Mouse (Mus musculus) megakaryocyte, embryonic 14.5 days (primary cell): ENCODE measurements around the gene Ell2. TPM values are rescaled to one million over a fixed set of nuclear protein-coding genes. Genes with fewer than 3 reads are reported as not detected.

Source experiments
- H3K27me3 ChIP-seq: replicated peaks from 2 replicates; pipeline ENCODE3; 2012; ENCODE audit warnings: inconsistent platforms
- H3K36me3 ChIP-seq: replicated peaks from 2 replicates; pipeline ENCODE3; 2012; ENCODE audit warnings: low read length, inconsistent platforms, mixed read lengths
- H3K4me1 ChIP-seq: 2 replicates; pipeline ENCODE4 v1.6.1; 2012; ENCODE audit warnings: inconsistent platforms
- H3K4me3 ChIP-seq: replicated peaks from 2 replicates; pipeline ENCODE3; 2012; ENCODE audit warnings: moderate library complexity, mild to moderate bottlenecking, inconsistent platforms
- H3K9me3 ChIP-seq: 2 replicates; pipeline ENCODE4 v1.6.1; 2012; ENCODE audit warnings: inconsistent platforms
- FLI1 ChIP-seq: IDR thresholded peaks from 2 replicates; pipeline ENCODE4 v1.6.1; 2012; ENCODE audit warnings: low read length, inconsistent platforms, mixed read lengths
- GATA1 ChIP-seq: IDR thresholded peaks from 3 replicates; pipeline ENCODE4 v1.6.1; 2012; ENCODE audit warnings: mixed read lengths, low read length, inconsistent platforms, borderline replicate concordance
- polyA plus RNA-seq: library from polyadenylated mRNA; stranded (reverse); fragments of >175 nt; gene quantifications from 2 replicates; pipeline ENCODE4 v1.2.3, GENCODE M21; 2012; ENCODE audit warnings: low replicate concordance; ENCODE audit not compliant: insufficient read depth

Gene Ell2
- polyA plus RNA-seq, 1 experiment, result 14.0 TPM

GRCm38 (mm10) chr13:75741736-75742729 is 35.5 kb downstream of the Ell2 start:
- no peaks in the 10 kb centered on the region for H3K9me3 ChIP-seq
- H3K36me3 ChIP-seq, result peaks cover 20% of the 10 kb centered on the region
- peaks cover 78% of the 10 kb centered on the region for H3K4me1 ChIP-seq
- no peak overlapping the region for H3K4me3 ChIP-seq
- TF ChIP-seq FLI1, result no peak
- TF ChIP-seq GATA1, result no peak
- H3K27me3 ChIP-seq, result no peaks in the 10 kb centered on the region

GRCm38 (mm10) chr13:75742970-75743369 is 36.4 kb downstream of the Ell2 start:
- H3K4me1 ChIP-seq, result peaks cover 74% of the 10 kb centered on the region
- H3K9me3 ChIP-seq, result no peaks in the 10 kb centered on the region
- no peaks in the 10 kb centered on the region for H3K27me3 ChIP-seq
- TF ChIP-seq FLI1, result no peak
- TF ChIP-seq GATA1, result no peak
- no peak overlapping the region for H3K4me3 ChIP-seq
- peaks cover 26% of the 10 kb centered on the region for H3K36me3 ChIP-seq

- H3K4me3 ChIP-seq, result no peak overlapping the region
- TF ChIP-seq GATA1 (no peak), FLI1 (no peak)
- H3K4me1 ChIP-seq, result peaks cover 73% of the 10 kb centered on the region
- H3K27me3 ChIP-seq, result no peaks in the 10 kb centered on the region
- no peaks in the 10 kb centered on the region for H3K9me3 ChIP-seq
- H3K36me3 ChIP-seq, result peaks cover 36% of the 10 kb centered on the region
Observed at GRCm38 (mm10) chr13:75744065-75744464, 37.5 kb downstream of the Ell2 start.

GRCm38 (mm10) chr13:75745328-75745727 is 38.8 kb downstream of the Ell2 start:
- Histone ChIP-seq H3K4me3 (no peak overlapping the region), H3K9me3 (no peaks in the 10 kb centered on the region), H3K27me3 (no peaks in the 10 kb centered on the region), H3K36me3 (peaks cover 46% of the 10 kb centered on the region), H3K4me1 (peaks cover 69% of the 10 kb centered on the region)
- TF ChIP-seq GATA1, result no peak
- TF ChIP-seq FLI1, result no peak

- H3K36me3 ChIP-seq, result peaks cover 59% of the 10 kb centered on the region
- no peaks in the 10 kb centered on the region for H3K9me3 ChIP-seq
- peaks cover 55% of the 10 kb centered on the region for H3K4me1 ChIP-seq
- no peaks in the 10 kb centered on the region for H3K27me3 ChIP-seq
- TF ChIP-seq FLI1, result no peak
- TF ChIP-seq GATA1, result no peak
- no peak overlapping the region for H3K4me3 ChIP-seq
Observed at GRCm38 (mm10) chr13:75747265-75747664, 40.7 kb downstream of the Ell2 start.

- Histone ChIP-seq H3K27me3 (no peaks in the 10 kb centered on the region), H3K36me3 (peaks cover 64% of the 10 kb centered on the region), H3K4me1 (peaks cover 51% of the 10 kb centered on the region)
Observed at GRCm38 (mm10) chr13:75748685-75749084, 42.1 kb downstream of the Ell2 start.

GRCm38 (mm10) chr13:75750785-75751184 is 44.2 kb downstream of the Ell2 start:
- TF ChIP-seq GATA1 (no peak), FLI1 (no peak)
- H3K4me1 ChIP-seq, result peaks cover 56% of the 10 kb centered on the region
- no peaks in the 10 kb centered on the region for H3K9me3 ChIP-seq
- peaks cover 77% of the 10 kb centered on the region for H3K36me3 ChIP-seq
- H3K4me3 ChIP-seq, result no peak overlapping the region
- no peaks in the 10 kb centered on the region for H3K27me3 ChIP-seq

More at GRCm38 (mm10) chr13:75748685-75749084, 42.1 kb downstream of the Ell2 start:
- TF ChIP-seq GATA1 (no peak), FLI1 (no peak)
- H3K4me3 ChIP-seq, result no peak overlapping the region
- no peaks in the 10 kb centered on the region for H3K9me3 ChIP-seq

GRCm38 (mm10) chr13:75752216-75752938 is 45.8 kb downstream of the Ell2 start:
- Histone ChIP-seq H3K9me3 (no peaks in the 10 kb centered on the region), H3K4me1 (peaks cover 48% of the 10 kb centered on the region), H3K36me3 (peaks cover 76% of the 10 kb centered on the region), H3K4me3 (no peak overlapping the region), H3K27me3 (no peaks in the 10 kb centered on the region)
- no peak for TF ChIP-seq FLI1

- H3K36me3 ChIP-seq, result peaks cover 77% of the 10 kb centered on the region
- no peak for TF ChIP-seq FLI1
- no peak for TF ChIP-seq GATA1
- H3K9me3 ChIP-seq, result no peaks in the 10 kb centered on the region
- H3K4me1 ChIP-seq, result peaks cover 34% of the 10 kb centered on the region
- peak overlapping the region; percentile 42 for H3K4me3 ChIP-seq
- no peaks in the 10 kb centered on the region for H3K27me3 ChIP-seq
Observed at GRCm38 (mm10) chr13:75754398-75754797, 47.8 kb downstream of the Ell2 start.

GRCm38 (mm10) chr13:75760859-75761548 is 54.4 kb downstream of the Ell2 start:
- no peaks in the 10 kb centered on the region for H3K9me3 ChIP-seq
- H3K4me1 ChIP-seq, result peaks cover 22% of the 10 kb centered on the region
- TF ChIP-seq FLI1, result no peak
- TF ChIP-seq GATA1, result no peak
- peaks cover 84% of the 10 kb centered on the region for H3K36me3 ChIP-seq
- no peak overlapping the region for H3K4me3 ChIP-seq
- H3K27me3 ChIP-seq, result no peaks in the 10 kb centered on the region
